Mouse (Mus musculus): ENCODE measurements around the gene Zfp69. TPM values are rescaled to one million over a fixed set of nuclear protein-coding genes. Genes with fewer than 3 reads are reported as not detected.
A peak's percentile ranks its signal among the peaks of the same experiment; 100 is the strongest.

Zfp69 gene
- polyA plus RNA-seq, 1 experiment from 2014 or later: 1.7 TPM

- Histone ChIP-seq H3K4me1 (ENCODE audit: insufficient read depth) (peaks cover 9% of the 10 kb centered on the region), H3K9me3 (ENCODE audit: low read length) (no peaks in the 10 kb centered on the region), H3K27me3 (ENCODE audit: insufficient read depth, low read length) (0 out of 2 replicates have a peak, but pooled peaks cover 2% of the 10 kb centered on the region), H3K4me2 (ENCODE audit: low read depth, low read length) (no peak overlapping the region), H3K36me3 (replicated peaks; ENCODE audit: insufficient read depth, low read length) (no peaks in the 10 kb centered on the region), H3K4me3 (ENCODE audit: low read depth, low read length) (no peak overlapping the region), H3K9ac (replicated peaks) (no peak overlapping the region), H3K27ac (ENCODE audit: low read depth) (no peak overlapping the region)
- ATAC-seq (no peak), DNase-seq (no peak)
- 70% methylated on average over 5 of the region's 5 CpGs for WGBS (ENCODE audit: insufficient replicate concordance)
- no peak for TF ChIP-seq CTCF (IDR thresholded peaks at IDR 0.05; ENCODE audit: low read depth)
- no peak for TF ChIP-seq EP300 (IDR thresholded peaks at IDR 0.05; ENCODE audit: low read depth)
Observed at GRCm38 (mm10) chr4:120886811-120887210, 64.7 kb downstream of the Zfp69 start.

GRCm38 (mm10) chr4:120886131-120886530 is 65.4 kb downstream of the Zfp69 start:
- Histone ChIP-seq H3K9ac (replicated peaks) (no peak overlapping the region), H3K9me3 (ENCODE audit: low read length) (no peaks in the 10 kb centered on the region), H3K4me2 (ENCODE audit: low read depth, low read length) (no peak overlapping the region), H3K27ac (ENCODE audit: low read depth) (no peak overlapping the region), H3K27me3 (ENCODE audit: insufficient read depth, low read length) (0 out of 2 replicates have a peak, but pooled peaks cover 2% of the 10 kb centered on the region), H3K4me1 (ENCODE audit: insufficient read depth) (peaks cover 9% of the 10 kb centered on the region), H3K36me3 (replicated peaks; ENCODE audit: insufficient read depth, low read length) (no peaks in the 10 kb centered on the region), H3K4me3 (ENCODE audit: low read depth, low read length) (no peak overlapping the region)
- ATAC-seq (no peak), DNase-seq (no peak)
- 32% methylated on average over 4 of the region's 4 CpGs for WGBS (ENCODE audit: insufficient replicate concordance)
- TF ChIP-seq CTCF (IDR thresholded peaks at IDR 0.05; ENCODE audit: low read depth) (no peak), EP300 (IDR thresholded peaks at IDR 0.05; ENCODE audit: low read depth) (no peak)

GRCm38 (mm10) chr4:120885208-120886120 is 66.0 kb downstream of the Zfp69 start:
- Histone ChIP-seq H3K9me3 (ENCODE audit: low read length) (no peaks in the 10 kb centered on the region), H3K9ac (replicated peaks) (no peak overlapping the region), H3K27me3 (ENCODE audit: insufficient read depth, low read length) (0 out of 2 replicates have a peak, but pooled peaks cover 2% of the 10 kb centered on the region), H3K4me1 (ENCODE audit: insufficient read depth) (peaks cover 9% of the 10 kb centered on the region), H3K27ac (ENCODE audit: low read depth) (no peak overlapping the region), H3K4me2 (ENCODE audit: low read depth, low read length) (no peak overlapping the region), H3K4me3 (ENCODE audit: low read depth, low read length) (no peak overlapping the region), H3K36me3 (replicated peaks; ENCODE audit: insufficient read depth, low read length) (no peaks in the 10 kb centered on the region)
- ATAC-seq (peak; percentile 59; the same call in 1 of the 2 replicates), DNase-seq (no peak)
- TF ChIP-seq CTCF (IDR thresholded peaks at IDR 0.05; ENCODE audit: low read depth) (no peak), EP300 (IDR thresholded peaks at IDR 0.05; ENCODE audit: low read depth) (no peak)
- 46% methylated on average over 13 of the region's 13 CpGs for WGBS (ENCODE audit: insufficient replicate concordance)

- H3K4me2 ChIP-seq (ENCODE audit: low read depth, low read length): no peak overlapping the region
- H3K9ac ChIP-seq (replicated peaks): no peak overlapping the region
- peaks cover 9% of the 10 kb centered on the region for H3K4me1 ChIP-seq (ENCODE audit: insufficient read depth)
- H3K9me3 ChIP-seq (ENCODE audit: low read length): no peaks in the 10 kb centered on the region
- H3K36me3 ChIP-seq (replicated peaks; ENCODE audit: insufficient read depth, low read length): no peaks in the 10 kb centered on the region
- 46% methylated on average over 5 of the region's 5 CpGs for WGBS (ENCODE audit: insufficient replicate concordance)
- H3K27me3 ChIP-seq (ENCODE audit: insufficient read depth, low read length): 0 out of 2 replicates have a peak, but pooled peaks cover 2% of the 10 kb centered on the region
- ATAC-seq: no peak
- TF ChIP-seq CTCF (IDR thresholded peaks at IDR 0.05; ENCODE audit: low read depth) (no peak), EP300 (IDR thresholded peaks at IDR 0.05; ENCODE audit: low read depth) (no peak)
- no peak for DNase-seq
- no peak overlapping the region for H3K4me3 ChIP-seq (ENCODE audit: low read depth, low read length)
- H3K27ac ChIP-seq (ENCODE audit: low read depth): no peak overlapping the region
Observed at GRCm38 (mm10) chr4:120882002-120882625, 69.4 kb downstream of the Zfp69 start.

- DNase-seq (no peak), ATAC-seq (no peak)
- Histone ChIP-seq H3K4me2 (ENCODE audit: low read depth, low read length) (no peak overlapping the region), H3K36me3 (replicated peaks; ENCODE audit: insufficient read depth, low read length) (no peaks in the 10 kb centered on the region), H3K9me3 (ENCODE audit: low read length) (no peaks in the 10 kb centered on the region), H3K9ac (replicated peaks) (no peak overlapping the region), H3K27me3 (ENCODE audit: insufficient read depth, low read length) (0 out of 2 replicates have a peak, but pooled peaks cover 2% of the 10 kb centered on the region), H3K4me3 (ENCODE audit: low read depth, low read length) (no peak overlapping the region), H3K27ac (ENCODE audit: low read depth) (no peak overlapping the region), H3K4me1 (ENCODE audit: insufficient read depth) (peaks cover 8% of the 10 kb centered on the region)
- WGBS (ENCODE audit: insufficient replicate concordance): 36% methylated on average over 6 of the region's 6 CpGs
- TF ChIP-seq EP300 (IDR thresholded peaks at IDR 0.05; ENCODE audit: low read depth): no peak
- no peak for TF ChIP-seq CTCF (IDR thresholded peaks at IDR 0.05; ENCODE audit: low read depth)
Observed at GRCm38 (mm10) chr4:120880731-120881432, 70.6 kb downstream of the Zfp69 start.

Small RNA genes lying within 50 kb of the gene (microRNA-seq; reads per million reads assigned to microRNA genes)
- not detected for gene Mir7015

Other genes with a start within 250 kb of the Zfp69 start
- 0.14 and 0.20 TPM in 2 replicates for gene Kcnq4, start 203.1 kb downstream of the Zfp69 start, polyA plus RNA-seq (2015; fragmentation: Nextera tagmentation; extraction: Ambion mirVana)
- 30.4 and 32.0 TPM in 2 replicates for gene Nfyc, start 120.1 kb downstream of the Zfp69 start, polyA plus RNA-seq (2015; fragmentation: Nextera tagmentation; extraction: Ambion mirVana)
- 0.26 and 0.31 TPM in 2 replicates for gene Rims3, start 96.9 kb downstream of the Zfp69 start, polyA plus RNA-seq (2015; fragmentation: Nextera tagmentation; extraction: Ambion mirVana)
- gene Exo5, start 26.7 kb downstream of the Zfp69 start, polyA plus RNA-seq (2015; fragmentation: Nextera tagmentation; extraction: Ambion mirVana): 3.7 TPM in 2 replicates
- 14.9 and 17.1 TPM in 2 replicates for gene Smap2, start 65.5 kb upstream of the Zfp69 start, polyA plus RNA-seq (2015; fragmentation: Nextera tagmentation; extraction: Ambion mirVana)
- 0.34 and 0.44 TPM in 2 replicates for gene Col9a2, start 87.7 kb upstream of the Zfp69 start, polyA plus RNA-seq (2015; fragmentation: Nextera tagmentation; extraction: Ambion mirVana)
- gene Zmpste24, start 146.5 kb upstream of the Zfp69 start, polyA plus RNA-seq (2015; fragmentation: Nextera tagmentation; extraction: Ambion mirVana): 15.5 and 16.5 TPM in 2 replicates
- gene Tmco2, start 157.5 kb upstream of the Zfp69 start, polyA plus RNA-seq (2015; fragmentation: Nextera tagmentation; extraction: Ambion mirVana): not detected in 2 replicates